Mouse (Mus musculus) testis, adult 2 months (tissue): ENCODE results near the gene Cd6. TPM values are rescaled to one million over a fixed set of nuclear protein-coding genes. Genes with fewer than 3 reads are reported as not detected.

Experiments
- H3K27ac ChIP-seq: fragments of 200-500 bp; 2 replicates; pipeline ENCODE4 v1.5.1; 2012; ENCODE audit warnings: low read depth, low read length; ENCODE audit not compliant: control insufficient read depth, insufficient read depth
- H3K27me3 ChIP-seq: fragments of 200-500 bp; 2 replicates; pipeline ENCODE4 v1.6.1; 2012; ENCODE audit warnings: mild to moderate bottlenecking, low read length, moderate library complexity; ENCODE audit not compliant: control insufficient read depth, insufficient read depth
- H3K36me3 ChIP-seq: fragments of 200-500 bp; 2 replicates; pipeline ENCODE4 v1.6.1; 2012; ENCODE audit warnings: mild to moderate bottlenecking, low read length; ENCODE audit not compliant: control insufficient read depth, insufficient read depth
- H3K4me1 ChIP-seq: fragments of 200-500 bp; 2 replicates; pipeline ENCODE4 v1.6.1; 2012; ENCODE audit warnings: low read length; ENCODE audit not compliant: control insufficient read depth, insufficient read depth
- H3K4me3 ChIP-seq: fragments of 200-500 bp; 2 replicates; pipeline ENCODE4 v1.5.1; 2012; ENCODE audit warnings: low read depth, mild to moderate bottlenecking, low read length, moderate library complexity, mixed read lengths; ENCODE audit not compliant: control insufficient read depth
- CTCF ChIP-seq: fragments of 200-500 bp; IDR thresholded peaks from 2 replicates; pipeline ENCODE4 v1.5.1; 2012; ENCODE audit warnings: low read depth, mild to moderate bottlenecking, inconsistent platforms, low read length, moderate library complexity; ENCODE audit not compliant: control insufficient read depth, insufficient read depth, insufficient replicate concordance
- POLR2A ChIP-seq: fragments of 200-500 bp; IDR thresholded peaks from 2 replicates; pipeline ENCODE4 v1.6.1; 2012; ENCODE audit warnings: low read depth, mild to moderate bottlenecking, inconsistent platforms, low read length, moderate library complexity; ENCODE audit not compliant: control insufficient read depth
- polyA plus RNA-seq: library from polyadenylated mRNA; depleted of rRNA; stranded (reverse); fragments of >200 nt; gene quantifications from 2 replicates; pipeline ENCODE4 v1.2.3, GENCODE M21; 2012

Cd6 gene
- polyA plus RNA-seq, 1 experiment, result not detected

GRCm38 (mm10) chr19:10833611-10834010 lies 3.8 kb upstream of the Cd6 start:
- no peaks in the 10 kb centered on the region for H3K36me3 ChIP-seq
- no peak for TF ChIP-seq CTCF
- TF ChIP-seq POLR2A, result no peak
- no peak overlapping the region for H3K4me3 ChIP-seq
- H3K27me3 ChIP-seq, result no peaks in the 10 kb centered on the region
- no peak overlapping the region for H3K27ac ChIP-seq
- H3K4me1 ChIP-seq, result peaks cover 7% of the 10 kb centered on the region; the same call in 1 of the 2 replicates

- H3K4me1 ChIP-seq, result peaks cover 9% of the 10 kb centered on the region
- no peaks in the 10 kb centered on the region for H3K27me3 ChIP-seq
- no peak for TF ChIP-seq CTCF
- H3K27ac ChIP-seq, result no peak overlapping the region
- H3K36me3 ChIP-seq, result no peaks in the 10 kb centered on the region
- no peak overlapping the region for H3K4me3 ChIP-seq
Measured at GRCm38 (mm10) chr19:10832030-10832429, 2.2 kb upstream of the Cd6 start.

GRCm38 (mm10) chr19:10831424-10831823 lies 1.6 kb upstream of the Cd6 start:
- TF ChIP-seq POLR2A (no peak), CTCF (peak; percentile 50; the same call in 1 of the 2 replicates)
- H3K27ac ChIP-seq, result no peak overlapping the region
- peaks cover 9% of the 10 kb centered on the region for H3K4me1 ChIP-seq
- no peaks in the 10 kb centered on the region for H3K36me3 ChIP-seq
- H3K27me3 ChIP-seq, result no peaks in the 10 kb centered on the region
- H3K4me3 ChIP-seq, result no peak overlapping the region

GRCm38 (mm10) chr19:10828321-10828720 lies 1.5 kb downstream of the Cd6 start:
- H3K4me3 ChIP-seq, result no peak overlapping the region
- TF ChIP-seq CTCF (no peak), POLR2A (no peak)
- H3K36me3 ChIP-seq, result no peaks in the 10 kb centered on the region
- no peaks in the 10 kb centered on the region for H3K27me3 ChIP-seq
- peaks cover 9% of the 10 kb centered on the region for H3K4me1 ChIP-seq
- no peak overlapping the region for H3K27ac ChIP-seq

- H3K27ac ChIP-seq, result no peak overlapping the region
- TF ChIP-seq POLR2A, result no peak
- no peak for TF ChIP-seq CTCF
- no peaks in the 10 kb centered on the region for H3K36me3 ChIP-seq
- no peak overlapping the region for H3K4me3 ChIP-seq
- peaks cover 3% of the 10 kb centered on the region for H3K4me1 ChIP-seq
- H3K27me3 ChIP-seq, result no peaks in the 10 kb centered on the region
Measured at GRCm38 (mm10) chr19:10824061-10824460, 5.8 kb downstream of the Cd6 start.

- TF ChIP-seq POLR2A (no peak), CTCF (no peak)
- peaks cover 8% of the 10 kb centered on the region for H3K4me1 ChIP-seq
- no peak overlapping the region for H3K27ac ChIP-seq
- no peak overlapping the region for H3K4me3 ChIP-seq
- no peaks in the 10 kb centered on the region for H3K27me3 ChIP-seq
- no peaks in the 10 kb centered on the region for H3K36me3 ChIP-seq
Measured at GRCm38 (mm10) chr19:10822534-10822933, 7.3 kb downstream of the Cd6 start.

- H3K27ac ChIP-seq, result no peak overlapping the region
- H3K27me3 ChIP-seq, result no peaks in the 10 kb centered on the region
- no peak for TF ChIP-seq POLR2A
- no peak for TF ChIP-seq CTCF
- no peak overlapping the region for H3K4me3 ChIP-seq
- H3K36me3 ChIP-seq, result no peaks in the 10 kb centered on the region
- peaks cover 7% of the 10 kb centered on the region for H3K4me1 ChIP-seq
Measured at GRCm38 (mm10) chr19:10821319-10821718, 8.5 kb downstream of the Cd6 start.
